Mouse (Mus musculus) E14TG2a.4 (cell line): ENCODE results near the gene Pik3r3.

Experiments
- CTCF ChIP-seq: conservative IDR thresholded peaks from 2 replicates; pipeline ENCODE4 v1.5.1; 2014; ENCODE audit warnings: low read length
- POU5F1 ChIP-seq: IDR thresholded peaks from 2 replicates; pipeline ENCODE4 v1.6.1; 2014; ENCODE audit warnings: low read length, borderline replicate concordance

- no peak for TF ChIP-seq CTCF
- no peak for TF ChIP-seq POU5F1
Measured at GRCm38 (mm10) chr4:116177140-116177539, 44.3 kb upstream of the Pik3r3 start.
